Mouse (Mus musculus): ENCODE data around the gene Ascl2. TPM values are rescaled to one million over a fixed set of nuclear protein-coding genes. Genes with fewer than 3 reads are reported as not detected.

Gene Ascl2
- polyA plus RNA-seq, 1 experiment from 2014 or later: 0.23 TPM

DNA sequence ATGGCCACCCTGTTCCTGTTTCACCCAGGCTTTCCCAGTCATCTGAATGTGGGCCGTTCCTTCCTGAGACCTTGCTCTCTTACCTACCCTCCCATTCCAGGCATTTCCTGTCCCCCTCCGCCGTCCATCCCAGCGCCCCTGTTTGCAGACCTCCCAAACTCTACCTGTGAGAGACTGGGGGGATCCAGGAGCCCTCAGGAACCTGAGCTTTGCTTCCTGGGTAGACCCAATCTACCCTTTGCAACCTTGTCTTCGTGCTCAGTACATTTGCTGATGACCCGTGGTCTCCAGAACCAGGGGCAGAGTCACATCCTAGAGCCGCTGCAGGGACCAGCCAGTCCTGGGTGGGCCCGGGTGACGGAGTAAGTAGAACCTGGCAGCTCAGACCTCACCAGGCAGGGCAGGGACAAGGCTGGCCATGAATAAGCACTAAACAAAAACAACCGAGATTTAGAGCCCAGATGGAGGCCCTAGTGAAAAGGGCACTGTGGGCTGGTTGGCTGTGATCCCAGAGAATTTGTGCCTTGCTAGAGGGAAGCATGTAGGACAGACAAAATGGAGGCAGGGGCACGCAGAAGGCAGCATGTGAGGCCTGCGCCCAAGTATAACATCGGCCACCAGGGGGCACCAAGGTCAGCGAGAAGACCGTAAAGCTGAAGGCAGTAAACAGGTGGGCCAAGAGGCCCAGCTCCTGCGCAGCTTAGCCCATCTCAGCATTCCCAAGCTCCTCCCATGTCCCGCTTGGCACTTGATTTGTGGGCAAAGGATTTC lies 38.7 kb upstream of the Ascl2 start:
- no peaks in the 10 kb centered on the region; the same call in 1 of the 2 replicates for H3K36me3 ChIP-seq (replicated peaks; ENCODE audit: insufficient read depth, low read length)
- peak overlapping the region; percentile 97 for H3K27ac ChIP-seq (ENCODE audit: low read depth)
- ATAC-seq (peak; percentile 62), DNase-seq (peak; percentile 95)
- no peaks in the 10 kb centered on the region for H3K9me3 ChIP-seq (ENCODE audit: low read length)
- peak overlapping the region; percentile 81 for H3K9ac ChIP-seq (replicated peaks)
- H3K27me3 ChIP-seq (ENCODE audit: insufficient read depth, low read length): no peaks in the 10 kb centered on the region
- H3K4me3 ChIP-seq (ENCODE audit: low read depth, low read length): peak overlapping the region; percentile 58
- peaks cover 48% of the 10 kb centered on the region for H3K4me1 ChIP-seq (ENCODE audit: insufficient read depth)
- H3K4me2 ChIP-seq (ENCODE audit: low read depth, low read length): peak overlapping the region; percentile 87
- 18% methylated on average over 17 of the region's 17 CpGs for whole genome bisulfite sequencing (ENCODE audit: insufficient replicate concordance)
- no peak for TF ChIP-seq EP300 (IDR thresholded peaks at IDR 0.05; ENCODE audit: low read depth)
- TF ChIP-seq CTCF (IDR thresholded peaks at IDR 0.05; ENCODE audit: low read depth): peak; percentile 98

DNA sequence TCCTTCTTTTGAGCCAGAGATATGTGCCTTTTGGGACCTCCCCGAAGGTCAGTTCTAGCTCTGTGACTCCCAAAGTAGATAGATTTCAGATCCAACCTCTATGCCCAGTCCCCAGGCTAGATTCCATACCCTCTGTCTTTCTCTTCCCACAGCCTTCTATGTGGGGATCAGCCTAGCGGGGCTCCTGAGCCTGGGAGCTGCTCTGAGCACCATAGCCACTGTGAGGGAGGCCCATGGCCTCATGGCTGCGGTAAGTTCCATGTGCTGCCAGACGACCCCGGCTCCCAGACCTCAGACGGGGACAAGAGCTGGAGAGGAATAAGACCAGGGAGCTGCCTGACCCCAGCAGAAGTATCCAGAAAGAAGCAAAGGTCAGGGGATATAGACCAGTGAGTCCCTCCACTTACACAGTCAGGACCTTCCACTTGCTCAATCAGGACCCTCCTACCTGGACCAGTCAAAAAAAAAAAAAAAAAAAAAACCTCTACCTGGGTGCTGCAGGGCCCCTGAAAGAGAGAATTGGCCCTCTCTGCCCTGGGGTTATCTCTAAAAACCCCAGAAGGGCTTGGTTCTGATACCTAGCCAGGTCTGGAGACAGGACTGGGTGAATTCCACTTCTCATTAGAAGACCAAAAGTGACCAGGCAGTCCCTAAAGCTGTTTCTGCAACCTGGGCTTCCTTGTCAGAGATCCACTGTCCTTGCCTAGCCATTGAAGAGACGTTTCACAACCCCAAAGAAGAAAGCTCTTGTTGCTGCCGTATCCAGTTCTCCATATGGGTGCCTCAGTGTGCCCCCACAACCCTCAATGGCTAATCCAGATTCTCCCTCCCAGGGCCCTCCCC lies 37.9 kb upstream of the Ascl2 start:
- Histone ChIP-seq H3K9ac (replicated peaks) (peak overlapping the region; percentile 81), H3K4me3 (ENCODE audit: low read depth, low read length) (peak overlapping the region; percentile 58), H3K36me3 (replicated peaks; ENCODE audit: insufficient read depth, low read length) (no peaks in the 10 kb centered on the region; the same call in 1 of the 2 replicates), H3K27me3 (ENCODE audit: insufficient read depth, low read length) (no peaks in the 10 kb centered on the region), H3K4me1 (ENCODE audit: insufficient read depth) (peaks cover 48% of the 10 kb centered on the region), H3K27ac (ENCODE audit: low read depth) (peak overlapping the region; percentile 97), H3K4me2 (ENCODE audit: low read depth, low read length) (peak overlapping the region; percentile 87), H3K9me3 (ENCODE audit: low read length) (no peaks in the 10 kb centered on the region)
- TF ChIP-seq CTCF (IDR thresholded peaks at IDR 0.05; ENCODE audit: low read depth) (no peak), EP300 (IDR thresholded peaks at IDR 0.05; ENCODE audit: low read depth) (no peak)
- ATAC-seq (no peak), DNase-seq (no peak)
- 40% methylated on average over 8 of the region's 8 CpGs for WGBS (ENCODE audit: insufficient replicate concordance)

DNA sequence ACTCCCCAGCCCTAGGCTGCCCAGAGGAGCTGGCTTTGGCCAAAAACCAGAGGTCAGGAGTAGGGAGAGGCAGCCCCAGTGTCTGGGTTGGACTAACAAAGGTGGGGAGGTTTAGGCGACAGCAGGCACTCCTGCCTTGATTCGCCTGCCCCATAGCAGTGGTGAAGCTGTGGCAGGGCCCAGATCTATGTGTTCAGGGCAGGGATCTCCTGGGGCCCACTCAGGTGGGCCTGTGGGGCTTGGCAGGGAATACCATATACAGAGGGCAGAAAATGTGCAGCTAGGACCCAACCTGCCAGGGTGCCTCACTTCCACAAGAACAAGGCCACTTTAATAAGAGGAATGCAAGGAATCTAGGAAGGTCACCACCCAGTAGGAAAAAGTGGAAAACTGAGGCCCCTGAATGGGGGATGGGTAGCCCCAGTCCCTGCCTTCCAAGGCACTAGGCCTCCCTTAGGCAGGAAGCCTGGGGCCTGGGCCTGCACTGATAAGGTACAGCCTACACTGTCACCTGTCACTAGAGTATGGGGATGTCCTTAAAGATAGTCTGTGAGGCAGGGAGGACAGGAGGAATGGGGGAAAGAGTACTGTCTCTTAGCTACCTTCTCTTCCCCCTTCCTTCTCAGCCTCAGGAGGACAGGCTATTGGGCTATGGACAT lies 37.2 kb upstream of the Ascl2 start:
- peak overlapping the region; percentile 87 for H3K4me2 ChIP-seq (ENCODE audit: low read depth, low read length)
- TF ChIP-seq EP300 (IDR thresholded peaks at IDR 0.05; ENCODE audit: low read depth) (peak; percentile 92), CTCF (IDR thresholded peaks at IDR 0.05; ENCODE audit: low read depth) (no peak)
- H3K36me3 ChIP-seq (replicated peaks; ENCODE audit: insufficient read depth, low read length): no peaks in the 10 kb centered on the region; the same call in 1 of the 2 replicates
- H3K4me3 ChIP-seq (ENCODE audit: low read depth, low read length): peak overlapping the region; percentile 58
- ATAC-seq (peak; percentile 76), DNase-seq (peak; percentile 76)
- peak overlapping the region; percentile 81 for H3K9ac ChIP-seq (replicated peaks)
- peak overlapping the region; percentile 97 for H3K27ac ChIP-seq (ENCODE audit: low read depth)
- H3K9me3 ChIP-seq (ENCODE audit: low read length): no peaks in the 10 kb centered on the region
- peaks cover 48% of the 10 kb centered on the region for H3K4me1 ChIP-seq (ENCODE audit: insufficient read depth)
- WGBS (ENCODE audit: insufficient replicate concordance): 42% methylated on average over 2 of the region's 2 CpGs
- no peaks in the 10 kb centered on the region for H3K27me3 ChIP-seq (ENCODE audit: insufficient read depth, low read length)

DNA sequence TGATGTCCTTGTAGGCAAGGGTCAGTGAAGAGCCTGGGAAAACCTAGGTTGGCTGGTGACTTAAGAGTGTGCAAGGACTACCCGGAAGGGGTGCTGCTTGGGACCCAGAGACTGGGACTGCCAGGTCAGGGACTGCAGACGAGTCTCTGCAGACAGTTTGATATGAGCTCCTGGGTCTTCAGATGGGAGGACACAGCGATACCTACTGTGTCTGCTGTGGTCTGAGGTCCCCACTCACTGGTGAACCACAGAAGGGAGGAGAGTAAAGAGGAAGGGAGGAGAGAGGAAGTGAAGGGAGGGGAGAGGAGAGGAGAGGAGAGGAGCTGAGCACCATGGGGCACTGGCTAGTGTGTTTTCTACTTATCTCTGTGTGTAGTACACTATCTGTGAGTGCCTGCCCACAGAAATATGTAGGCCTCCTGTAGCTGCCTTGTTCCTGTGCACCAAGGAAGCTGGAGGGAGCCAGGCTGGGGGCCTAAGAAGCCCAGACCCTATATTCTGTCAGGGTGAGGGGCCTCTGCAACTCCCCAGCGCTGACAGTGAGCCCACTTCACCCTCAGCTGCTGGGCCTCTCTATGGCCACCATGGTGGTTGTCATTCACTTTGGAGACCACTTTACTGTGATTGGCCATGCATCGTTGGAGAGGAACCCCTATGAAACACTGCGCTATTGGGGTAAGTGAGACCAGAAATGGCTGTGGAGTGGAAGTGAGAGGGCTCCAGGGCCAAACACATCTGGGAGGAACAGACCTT lies 36.5 kb upstream of the Ascl2 start:
- Histone ChIP-seq H3K27me3 (ENCODE audit: insufficient read depth, low read length) (no peaks in the 10 kb centered on the region), H3K36me3 (replicated peaks; ENCODE audit: insufficient read depth, low read length) (no peaks in the 10 kb centered on the region; the same call in 1 of the 2 replicates), H3K4me2 (ENCODE audit: low read depth, low read length) (peak overlapping the region; percentile 87), H3K4me3 (ENCODE audit: low read depth, low read length) (peak overlapping the region; percentile 58), H3K4me1 (ENCODE audit: insufficient read depth) (peaks cover 48% of the 10 kb centered on the region), H3K9me3 (ENCODE audit: low read length) (no peaks in the 10 kb centered on the region), H3K27ac (ENCODE audit: low read depth) (peak overlapping the region; percentile 97), H3K9ac (replicated peaks) (peak overlapping the region; percentile 81)
- ATAC-seq (peak; percentile 52), DNase-seq (no peak)
- TF ChIP-seq EP300 (IDR thresholded peaks at IDR 0.05; ENCODE audit: low read depth) (0 out of 2 replicates have a peak, but pooled peaks have one; percentile 19), CTCF (IDR thresholded peaks at IDR 0.05; ENCODE audit: low read depth) (no peak)
- 29% methylated on average over 6 of the region's 6 CpGs for WGBS (ENCODE audit: insufficient replicate concordance)

DNA sequence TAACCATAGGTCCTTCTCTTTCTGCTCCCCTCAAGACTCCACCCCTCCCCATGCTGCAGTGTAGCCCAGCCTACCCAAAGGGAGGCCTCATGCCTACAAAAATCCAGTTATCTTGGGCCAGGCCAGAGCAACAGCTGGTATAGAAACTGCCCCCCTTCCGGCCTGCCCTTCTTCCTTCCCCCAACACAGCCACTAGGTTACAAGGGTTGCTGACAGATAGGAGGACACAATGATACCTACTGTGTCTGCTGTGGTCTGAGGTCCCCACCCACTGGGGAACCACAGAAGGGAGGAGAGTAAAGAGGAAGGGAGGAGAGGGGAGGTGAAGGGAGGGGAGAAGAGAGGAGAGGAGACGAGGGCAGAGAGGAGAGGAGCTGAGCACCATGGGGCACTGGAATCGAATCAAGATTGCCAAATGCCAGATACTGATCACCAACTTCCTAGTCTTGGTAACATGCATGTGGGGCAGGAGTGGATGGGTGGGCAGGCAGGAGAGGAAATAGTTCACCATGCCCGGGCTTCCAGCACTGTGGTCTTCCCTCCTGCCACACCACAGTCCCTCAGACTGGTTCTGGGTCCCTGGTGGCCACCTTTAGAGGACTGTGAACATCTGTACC lies 35.8 kb upstream of the Ascl2 start, which contains the start of gene Tspan32:
Tspan32 (plus strand) TSS at position 320 of the 617 bp plus-strand sequence.
- WGBS (ENCODE audit: insufficient replicate concordance): 20% methylated on average over 4 of the region's 4 CpGs
- Histone ChIP-seq H3K4me1 (ENCODE audit: insufficient read depth) (peaks cover 48% of the 10 kb centered on the region), H3K36me3 (replicated peaks; ENCODE audit: insufficient read depth, low read length) (no peaks in the 10 kb centered on the region), H3K27me3 (ENCODE audit: insufficient read depth, low read length) (no peaks in the 10 kb centered on the region), H3K4me2 (ENCODE audit: low read depth, low read length) (peak within 1 kb of the TSS; percentile 87), H3K9me3 (ENCODE audit: low read length) (no peaks in the 10 kb centered on the region), H3K4me3 (ENCODE audit: low read depth, low read length) (peak within 1 kb of the TSS; percentile 58), H3K27ac (ENCODE audit: low read depth) (peak within 1 kb of the TSS; percentile 97), H3K9ac (replicated peaks) (peak within 1 kb of the TSS; percentile 81)
- DNase-seq: peak; percentile 54
- peak; percentile 49; the same call in 1 of the 2 replicates for TF ChIP-seq EP300 (IDR thresholded peaks at IDR 0.05; ENCODE audit: low read depth)
- TF ChIP-seq CTCF (IDR thresholded peaks at IDR 0.05; ENCODE audit: low read depth): no peak
- ATAC-seq: peak; percentile 49

Measured in liver, postnatal 0 days (tissue).